25 mouse cellular contexts compared by ENCODE assay signal in the genomic region with DNA sequence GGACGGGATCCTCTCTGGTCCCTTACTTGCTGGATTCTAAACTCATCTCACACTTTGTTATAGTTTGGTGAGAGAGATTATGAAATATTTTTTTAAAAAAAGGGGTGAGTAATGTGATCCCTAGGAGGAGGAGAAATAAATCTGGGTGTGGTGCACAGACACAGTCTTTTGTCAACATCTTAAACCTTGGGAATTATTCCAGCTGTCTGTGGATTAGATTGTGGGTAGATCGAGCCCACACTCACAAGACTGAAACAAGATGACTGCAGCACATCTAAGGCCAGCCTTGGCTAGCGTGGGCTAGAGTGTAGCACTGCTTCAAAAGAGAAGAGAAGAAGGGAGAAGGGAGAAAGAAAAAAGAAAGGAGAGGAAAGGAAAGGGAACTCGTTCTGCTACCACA.
DNase-seq lines count a peak whose midpoint lies in the region; ATAC-seq and TF ChIP-seq lines count a peak whose summit lies in the region.
"Had no signal": no experiment of that assay in that cellular context is flagged by ENCODE, and none has a peak within 500 bp of the region (broad histone marks: within the 10 kb centered on the region; RNA-seq: fewer than 3 reads in every experiment).

No protein-coding gene starts in this region.

- H3K4me1 ChIP-seq in lung, postnatal 0 days (ENCODE audit: insufficient read depth, low read depth, low read length): no peaks in the 10 kb centered on the region
- H3K4me1 ChIP-seq: embryonic facial prominence, embryonic 15.5 days; forebrain, embryonic 12.5 days had no signal

- TF ChIP-seq EP300 in lung, postnatal 0 days (IDR thresholded peaks at IDR 0.05): no peak

- no peak for TF ChIP-seq CTCF in lung, postnatal 0 days (IDR thresholded peaks at IDR 0.05)
- no peak for TF ChIP-seq CTCF in left cerebral cortex, adult 2 months (IDR thresholded peaks at IDR 0.05)

- peak; percentile 26 for DNase-seq in lung, postnatal 0 days (ENCODE audit: low spot score)
- no peak for DNase-seq in lung, postnatal 25 days (ENCODE audit: low spot score)
- peak; percentile 63 for DNase-seq in 3T3-L1 (ENCODE audit: low read depth, low spot score)
- DNase-seq in NIH3T3 (ENCODE audit: low read depth): peak; percentile 67
- DNase-seq in skeletal muscle tissue, adult 2 months (ENCODE audit: low read depth, low spot score): peak; percentile 13
- DNase-seq in left cerebral cortex, adult 2 months (ENCODE audit: extremely low spot score in 1 of 2, low spot score in 2 of 2): no peak
- DNase-seq in right cerebral cortex, postnatal 25 days: no peak
- no peak for DNase-seq in cerebellum, adult 9-11 months
- DNase-seq: adrenal gland, adult 2 months; adrenal gland, postnatal 10 days; adrenal gland, postnatal 25 days; cerebellum, adult 11 months; cerebellum, adult 18-20 months; cerebellum, adult 8-10 months; cerebellum, postnatal 10 days; cerebellum, postnatal 25 days had no signal

- intact Hi-C loops in left cerebral cortex, adult 2 months (cut with DNase I): no loop called here

- no peaks in the 10 kb centered on the region for H3K27me3 ChIP-seq in lung, postnatal 0 days (replicated peaks; ENCODE audit: insufficient read depth, low read length)
- H3K27me3 ChIP-seq: embryonic facial prominence, embryonic 15.5 days had no signal

- no peaks in the 10 kb centered on the region for H3K36me3 ChIP-seq in lung, postnatal 0 days (ENCODE audit: insufficient read depth, low read length)
- H3K36me3 ChIP-seq: embryonic facial prominence, embryonic 13.5 days; embryonic facial prominence, embryonic 15.5 days; forebrain, embryonic 10.5 days; forebrain, embryonic 12.5 days; G1E had no signal

- H3K9ac ChIP-seq in lung, postnatal 0 days (replicated peaks; ENCODE audit: low read depth): no peak overlapping the region
- H3K9ac ChIP-seq: embryonic facial prominence, embryonic 13.5 days; embryonic facial prominence, embryonic 15.5 days; forebrain, embryonic 12.5 days had no signal

- no peak overlapping the region for H3K4me2 ChIP-seq in lung, postnatal 0 days (replicated peaks; ENCODE audit: low read depth, low read length)
- H3K4me2 ChIP-seq: embryonic facial prominence, embryonic 13.5 days; embryonic facial prominence, embryonic 15.5 days; forebrain, embryonic 12.5 days had no signal

- WGBS in lung, postnatal 0 days: 49% methylated on average over 4 of the region's 4 CpGs

- H3K27ac ChIP-seq in lung, postnatal 0 days (ENCODE audit: low read length): no peak overlapping the region
- H3K27ac ChIP-seq in left cerebral cortex, adult 2 months: no peak overlapping the region
- H3K27ac ChIP-seq: embryonic facial prominence, embryonic 13.5 days; embryonic facial prominence, embryonic 15.5 days; forebrain, embryonic 10.5 days; forebrain, embryonic 12.5 days had no signal

- ATAC-seq in lung, postnatal 0 days: no peak
- ATAC-seq: CD4-positive, CD25-positive, alpha-beta regulatory T cell, adult 4 months; forebrain, embryonic 14.5 days; forebrain, embryonic 16.5 days had no signal

- no peak overlapping the region for H3K4me3 ChIP-seq in lung, postnatal 0 days (ENCODE audit: low read depth, low read length)
- no peak overlapping the region for H3K4me3 ChIP-seq in left cerebral cortex, adult 2 months
- H3K4me3 ChIP-seq: embryonic facial prominence, embryonic 13.5 days; embryonic facial prominence, embryonic 15.5 days; erythroblast, embryonic 14.5 days; forebrain, embryonic 10.5 days; forebrain, embryonic 12.5 days had no signal

- no peaks in the 10 kb centered on the region for H3K9me3 ChIP-seq in lung, postnatal 0 days (ENCODE audit: low read length)
- H3K9me3 ChIP-seq: embryonic facial prominence, embryonic 13.5 days; embryonic facial prominence, embryonic 15.5 days; forebrain, embryonic 10.5 days; forebrain, embryonic 12.5 days; G1E had no signal

Comparison
In these comparisons a context has a peak if more than half of its experiments do, and no peak if none do; other contexts are left out.
1. DNase-seq: peak in lung, postnatal 0 days (single experiment), 3T3-L1 (single experiment), NIH3T3 (single experiment) and skeletal muscle tissue, adult 2 months (single experiment); none in lung, postnatal 25 days (single experiment), left cerebral cortex, adult 2 months (0 of 2), right cerebral cortex, postnatal 25 days (single experiment) and cerebellum, adult 9-11 months (single experiment).